Mouse (Mus musculus): ENCODE measurements around the gene Pam.
A peak's percentile ranks its signal among the peaks of the same experiment; 100 is the strongest.
"Not testable (repeated sequence)": the region's sequence is repeated elsewhere in the genome, so short reads cannot be mapped to it uniquely, and the experiment has no call there.

Gene Pam

GRCm38 (mm10) chr1:97769294-97769903 is 326.0 kb downstream of the Pam start:
- DNase-seq (ENCODE audit: inconsistent ontology term) = peak; percentile 36

- DNase-seq (ENCODE audit: inconsistent ontology term) = no peak
Observed at GRCm38 (mm10) chr1:97768906-97769293, 326.5 kb downstream of the Pam start.

DNA sequence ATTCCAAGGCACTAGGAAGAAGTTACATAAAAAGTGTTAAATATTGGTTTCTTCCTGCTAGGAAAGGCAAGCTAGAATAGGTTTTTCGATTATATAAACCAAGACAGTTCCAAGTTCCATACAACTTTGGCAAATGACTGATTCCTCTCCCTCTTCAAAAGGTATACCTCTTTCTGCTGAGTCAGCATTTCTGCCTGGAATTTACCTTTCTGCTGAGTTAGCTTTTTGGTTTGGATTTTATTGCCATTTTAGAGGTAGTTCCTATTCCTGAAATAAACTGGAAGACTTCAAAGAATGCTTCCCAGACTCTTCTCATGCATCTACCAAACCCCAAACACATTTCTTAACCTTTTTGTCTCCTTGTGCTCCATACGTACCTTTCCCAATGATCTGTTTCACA is 327.4 kb downstream of the Pam start:
- DNase-seq (ENCODE audit: inconsistent ontology term) = no peak

- DNase-seq (ENCODE audit: inconsistent ontology term) = not testable (repeated sequence)
Observed at GRCm38 (mm10) chr1:97765712-97766111, 329.7 kb downstream of the Pam start.

- DNase-seq (ENCODE audit: inconsistent ontology term) = no peak
Observed at GRCm38 (mm10) chr1:97761477-97761876, 334.0 kb downstream of the Pam start.

- DNase-seq (ENCODE audit: inconsistent ontology term) = no peak
Observed at GRCm38 (mm10) chr1:97760598-97760997, 334.8 kb downstream of the Pam start.

DNA sequence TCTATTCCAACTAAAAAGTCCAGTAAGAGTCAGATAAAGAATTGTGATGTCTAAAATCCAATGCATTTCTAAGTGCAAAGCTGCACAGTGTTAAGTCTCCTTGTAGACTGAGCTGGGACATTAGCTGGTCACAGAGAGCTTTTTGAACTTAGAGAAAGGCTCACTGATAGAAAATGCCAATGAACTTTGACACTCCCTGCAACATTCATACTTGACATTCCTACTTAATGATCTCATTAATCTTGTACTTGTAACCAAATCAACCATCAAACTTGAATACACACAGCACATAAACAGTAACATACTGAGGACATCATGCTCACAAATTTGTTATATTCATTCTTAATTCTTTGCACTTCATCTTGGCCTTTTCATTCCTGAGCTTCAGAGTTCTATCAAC is 335.6 kb downstream of the Pam start:
- peak; percentile 72 for DNase-seq (ENCODE audit: inconsistent ontology term)

DNA sequence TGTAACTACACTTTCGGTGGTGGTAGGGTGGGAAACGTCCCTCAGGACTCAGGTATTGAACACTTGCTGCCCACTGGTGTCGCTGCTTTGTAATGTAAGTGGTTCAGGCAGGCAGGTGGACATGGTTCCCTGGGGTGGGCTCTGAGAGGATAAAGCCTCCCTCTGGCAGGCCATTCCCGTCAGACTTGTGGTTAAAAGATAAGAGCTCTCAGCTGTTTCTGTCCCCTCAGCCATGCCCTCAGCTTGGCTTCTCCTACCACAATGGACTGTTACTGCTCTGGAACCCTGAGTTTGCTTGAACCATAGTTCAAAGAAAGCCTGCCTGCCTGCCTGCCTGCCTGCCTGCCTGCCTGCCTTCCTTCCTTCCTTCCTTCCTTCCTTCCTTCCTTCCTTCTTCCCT is 341.1 kb downstream of the Pam start:
- DNase-seq (ENCODE audit: inconsistent ontology term) = no peak

DNA sequence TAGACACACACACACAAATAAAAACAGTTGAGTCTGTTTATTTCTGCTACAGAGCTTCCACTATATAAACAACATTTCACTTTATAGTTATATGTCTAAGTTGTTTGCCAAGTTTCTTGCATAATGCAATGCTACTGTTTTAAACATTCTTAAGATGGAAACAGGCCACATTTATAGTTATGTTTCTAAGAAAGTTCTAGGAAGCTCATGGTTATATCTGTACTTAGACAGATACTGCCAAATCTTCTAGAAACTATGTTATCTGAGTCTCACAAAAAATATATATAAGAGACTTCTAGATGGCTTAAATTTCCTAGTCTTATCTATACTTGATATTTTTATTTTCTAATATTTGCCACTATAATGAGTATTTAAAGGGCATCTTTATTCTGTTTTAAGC is 342.2 kb downstream of the Pam start:
- DNase-seq (ENCODE audit: inconsistent ontology term) = no peak

DNA sequence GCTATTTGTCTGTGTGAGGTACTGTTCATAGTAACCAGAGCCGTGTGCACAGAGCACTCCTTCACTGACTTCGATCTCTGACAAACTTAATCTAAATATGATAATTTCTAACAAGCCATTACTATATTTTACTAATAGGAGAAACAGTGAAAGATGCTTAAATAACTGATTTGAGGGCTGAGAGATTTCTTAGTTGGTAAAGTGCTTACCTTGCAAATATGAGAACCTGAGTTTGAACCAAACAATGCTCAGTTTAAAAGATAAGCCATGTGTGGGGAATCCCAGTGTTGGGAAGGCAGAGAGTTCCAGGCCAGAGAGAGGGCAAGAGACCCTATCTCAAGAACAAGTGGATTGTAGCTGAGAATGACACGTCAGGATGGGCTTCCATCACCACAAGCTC is 347.3 kb downstream of the Pam start:
- DNase-seq (ENCODE audit: inconsistent ontology term) = no peak

GRCm38 (mm10) chr1:97746261-97746660 is 349.2 kb downstream of the Pam start:
- DNase-seq (ENCODE audit: inconsistent ontology term) = no peak

DNA sequence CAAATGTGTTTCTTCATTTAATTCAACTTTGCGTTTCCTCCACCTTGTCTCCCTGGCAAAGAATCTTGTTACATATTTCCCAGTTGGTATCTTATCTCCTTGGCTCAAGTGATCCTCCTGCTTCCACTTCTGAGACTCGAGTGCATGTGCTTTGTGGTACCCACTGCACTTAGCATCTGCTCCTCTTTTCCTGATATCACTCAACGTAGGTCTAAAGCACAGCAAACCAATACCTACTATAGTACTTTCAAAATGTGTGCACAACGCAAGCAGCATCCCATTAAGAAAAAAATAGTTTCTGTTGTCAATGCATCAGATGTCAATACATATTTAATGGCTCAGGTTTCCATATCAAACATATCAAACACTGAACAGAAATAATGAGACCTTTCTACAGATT is 349.7 kb downstream of the Pam start:
- DNase-seq (ENCODE audit: inconsistent ontology term) = no peak
